ENCODE assay signal across 8 mouse cellular contexts in the genomic region with DNA sequence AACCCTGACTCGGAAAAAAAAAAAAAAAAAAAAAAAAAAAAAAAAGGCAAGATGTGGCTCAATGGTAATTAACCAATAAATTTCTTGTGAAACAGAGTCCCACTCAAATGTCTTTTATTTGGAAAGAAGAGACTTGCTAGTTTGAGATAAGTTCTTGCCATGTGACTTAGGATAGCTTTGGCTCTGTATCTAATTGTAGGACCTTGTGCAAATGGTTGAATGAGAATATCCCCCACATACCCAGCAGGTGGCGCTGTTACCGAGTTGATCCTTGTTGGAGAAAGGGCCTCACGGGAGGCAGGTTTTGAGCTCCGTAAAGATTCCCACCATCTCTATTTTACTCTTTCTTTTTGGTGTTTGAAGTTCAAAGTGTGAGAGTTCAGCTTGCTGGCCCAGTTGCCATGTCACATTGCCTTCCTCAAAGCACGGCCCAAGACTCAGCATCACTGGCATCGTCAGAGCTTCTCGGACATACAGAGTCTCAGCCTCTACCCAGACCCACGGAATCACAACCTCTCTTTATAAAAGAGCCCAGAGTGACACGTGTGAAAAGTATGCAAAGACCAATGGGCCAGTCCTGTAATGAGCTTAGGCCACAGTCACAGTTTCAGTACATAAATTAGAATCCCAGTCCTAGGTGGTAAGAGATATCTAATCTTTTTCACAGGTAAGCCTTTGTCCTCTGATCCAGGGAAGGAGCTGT. TPM values are rescaled to one million over a fixed set of nuclear protein-coding genes. Genes with fewer than 3 reads are reported as not detected.
A peak's percentile ranks its signal among the peaks of the same experiment; 100 is the strongest.
DNase-seq lines count a peak whose midpoint lies in the region; ATAC-seq lines count a peak whose summit lies in the region.

No protein-coding gene starts in this region.

- DNase-seq in ES-CJ7 (ENCODE audit: low read depth, low spot score): peak; percentile 92
- peak; percentile 73 for DNase-seq in cerebellum, adult 11 months
- peak; percentile 87 for DNase-seq in forebrain, embryonic 14.5 days (ENCODE audit: low spot score)
- peak; percentile 87 to 93 for DNase-seq in heart, postnatal 10 days
- DNase-seq in kidney, postnatal 36 days: peak; percentile 82 to 91
- peak; percentile 83 for DNase-seq in neural tube, embryonic 11.5 days (ENCODE audit: low spot score)
- DNase-seq in telencephalon, adult 2 months (ENCODE audit: low read depth, low spot score): peak; percentile 50

- H3K27me3 ChIP-seq in forebrain, embryonic 14.5 days (replicated peaks; ENCODE audit: control insufficient read depth, insufficient read depth, low read length): peaks cover 13% of the 10 kb centered on the region; the same call in 1 of the 2 replicates
- peaks cover 43% of the 10 kb centered on the region for H3K27me3 ChIP-seq in liver, embryonic 15.5 days
- H3K27me3 ChIP-seq in neural tube, embryonic 11.5 days (ENCODE audit: control insufficient read depth, insufficient read depth, low read length): peaks cover 5% of the 10 kb centered on the region; the same call in 1 of the 2 replicates

- no peak overlapping the region for H3K4me3 ChIP-seq in forebrain, embryonic 14.5 days (ENCODE audit: low read depth, low read length)
- no peak overlapping the region for H3K4me3 ChIP-seq in liver, embryonic 15.5 days (replicated peaks)
- H3K4me3 ChIP-seq in neural tube, embryonic 11.5 days (ENCODE audit: low read depth, low read length): no peak overlapping the region

- H3K4me1 ChIP-seq in forebrain, embryonic 14.5 days (ENCODE audit: control insufficient read depth, insufficient read depth, low read length): no peaks in the 10 kb centered on the region
- H3K4me1 ChIP-seq in liver, embryonic 15.5 days (replicated peaks): peaks cover 7% of the 10 kb centered on the region
- H3K4me1 ChIP-seq in neural tube, embryonic 11.5 days (ENCODE audit: control insufficient read depth, insufficient read depth, low read length): no peaks in the 10 kb centered on the region

- H3K4me2 ChIP-seq in forebrain, embryonic 14.5 days (ENCODE audit: low read length): peak overlapping the region; percentile 25; the same call in 1 of the 2 replicates
- H3K4me2 ChIP-seq in liver, embryonic 15.5 days: peak overlapping the region; percentile 53
- 0 out of 2 replicates have a peak overlapping the region, but pooled peaks have one; percentile 25 for H3K4me2 ChIP-seq in neural tube, embryonic 11.5 days (ENCODE audit: low read depth)

- H3K9ac ChIP-seq in forebrain, embryonic 14.5 days (ENCODE audit: low read length): no peak overlapping the region
- no peak overlapping the region for H3K9ac ChIP-seq in liver, embryonic 15.5 days
- no peak overlapping the region for H3K9ac ChIP-seq in neural tube, embryonic 11.5 days (ENCODE audit: low read length)

- H3K27ac ChIP-seq in forebrain, embryonic 14.5 days (ENCODE audit: low read depth, low read length): no peak overlapping the region
- H3K27ac ChIP-seq in liver, embryonic 15.5 days (replicated peaks): no peak overlapping the region
- H3K27ac ChIP-seq in neural tube, embryonic 11.5 days (ENCODE audit: low read depth, low read length): no peak overlapping the region

- intact Hi-C loops in heart, postnatal 10 days (cut with DNase I): loop anchor here (1.0 kb wide), 2 partner anchors 91 to 95 kb away; no protein-coding TSS in a partner anchor

- peak; percentile 70 for ATAC-seq in forebrain, embryonic 14.5 days
- no peak for ATAC-seq in liver, embryonic 15.5 days (ENCODE audit: insufficient read depth)
- ATAC-seq in neural tube, embryonic 11.5 days (ENCODE audit: insufficient read depth, low FRiP score, low TSS enrichment): peak; percentile 41; the same call in 1 of the 2 replicates

- H3K36me3 ChIP-seq in forebrain, embryonic 14.5 days (ENCODE audit: control insufficient read depth, insufficient read depth, low read length): no peaks in the 10 kb centered on the region
- H3K36me3 ChIP-seq in liver, embryonic 15.5 days (replicated peaks): no peaks in the 10 kb centered on the region
- H3K36me3 ChIP-seq in neural tube, embryonic 11.5 days (ENCODE audit: control insufficient read depth, insufficient read depth, low read length): no peaks in the 10 kb centered on the region

- WGBS in forebrain, embryonic 14.5 days: 34% methylated on average over 10 of the region's 10 CpGs
- WGBS in liver, embryonic 15.5 days (ENCODE audit: insufficient replicate concordance): 31% methylated on average over 10 of the region's 10 CpGs
- 37% methylated on average over 10 of the region's 10 CpGs for WGBS in neural tube, embryonic 11.5 days

- no peaks in the 10 kb centered on the region for H3K9me3 ChIP-seq in forebrain, embryonic 14.5 days (replicated peaks; ENCODE audit: control insufficient read depth, low read length)
- no peaks in the 10 kb centered on the region for H3K9me3 ChIP-seq in liver, embryonic 15.5 days (replicated peaks)
- H3K9me3 ChIP-seq in neural tube, embryonic 11.5 days (ENCODE audit: control insufficient read depth, low read length): no peaks in the 10 kb centered on the region

RNA-seq across cellular contexts. Expression of gene Fcrlb, which starts 11.1 kb away (rescaled TPM):
- polyA plus RNA-seq in forebrain, embryonic 14.5 days (2014; fragmentation: Nextera tagmentation; extraction: Ambion mirVana): not detected in 2 replicates
- not detected for total RNA-seq in heart, postnatal 10 days (2021)
- 0.07 TPM in 1 of 2 replicates, not detected in the other for polyA plus RNA-seq in liver, embryonic 15.5 days (2015; fragmentation: Nextera tagmentation; extraction: Ambion mirVana)
- polyA plus RNA-seq in neural tube, embryonic 11.5 days (2014; fragmentation: Nextera tagmentation; extraction: Ambion mirVana): 0.29 TPM in 1 of 2 replicates, not detected in the other

RNA-seq across cellular contexts. Expression of gene Dusp12, which starts 16.3 kb away (rescaled TPM):
- polyA plus RNA-seq in forebrain, embryonic 14.5 days (2014; fragmentation: Nextera tagmentation; extraction: Ambion mirVana): 36.8 and 39.7 TPM in 2 replicates
- total RNA-seq in heart, postnatal 10 days (2021): 10 to 100 TPM in 1 of 2 experiments, 1 to 10 TPM in 1; 8.7 to 13.1 TPM
- 19.7 and 20.5 TPM in 2 replicates for polyA plus RNA-seq in liver, embryonic 15.5 days (2015; fragmentation: Nextera tagmentation; extraction: Ambion mirVana)
- 32.9 and 37.4 TPM in 2 replicates for polyA plus RNA-seq in neural tube, embryonic 11.5 days (2014; fragmentation: Nextera tagmentation; extraction: Ambion mirVana)

RNA-seq across cellular contexts. Expression of gene Gm26620, which starts 16.8 kb away (rescaled TPM):
- 0.29 and 0.64 TPM in 2 replicates for polyA plus RNA-seq in forebrain, embryonic 14.5 days (2014; fragmentation: Nextera tagmentation; extraction: Ambion mirVana)
- under 1 TPM; 0.55 to 0.67 TPM for total RNA-seq in heart, postnatal 10 days (2021)
- polyA plus RNA-seq in liver, embryonic 15.5 days (2015; fragmentation: Nextera tagmentation; extraction: Ambion mirVana): 0.30 TPM in 1 of 2 replicates, not detected in the other
- polyA plus RNA-seq in neural tube, embryonic 11.5 days (2014; fragmentation: Nextera tagmentation; extraction: Ambion mirVana): 0.56 TPM in 1 of 2 replicates, not detected in the other

RNA-seq across cellular contexts. Expression of gene Fcrla, which starts 25.7 kb away (rescaled TPM):
- polyA plus RNA-seq in forebrain, embryonic 14.5 days (2014; fragmentation: Nextera tagmentation; extraction: Ambion mirVana): not detected in 2 replicates
- total RNA-seq in heart, postnatal 10 days (2021): 1 to 10 TPM in 1 of 2 experiments, under 1 TPM in 1; 0.57 to 1.6 TPM
- polyA plus RNA-seq in liver, embryonic 15.5 days (2015; fragmentation: Nextera tagmentation; extraction: Ambion mirVana): 0.46 and 0.48 TPM in 2 replicates
- polyA plus RNA-seq in neural tube, embryonic 11.5 days (2014; fragmentation: Nextera tagmentation; extraction: Ambion mirVana): not detected in 2 replicates

RNA-seq across cellular contexts. Expression of gene Atf6, which starts 34.1 kb away (rescaled TPM):
- polyA plus RNA-seq in forebrain, embryonic 14.5 days (2014; fragmentation: Nextera tagmentation; extraction: Ambion mirVana): 7.5 and 8.9 TPM in 2 replicates
- total RNA-seq in heart, postnatal 10 days (2021): 10 to 100 TPM; 52.5 to 54.4 TPM
- 6.4 TPM in 2 replicates for polyA plus RNA-seq in liver, embryonic 15.5 days (2015; fragmentation: Nextera tagmentation; extraction: Ambion mirVana)
- polyA plus RNA-seq in neural tube, embryonic 11.5 days (2014; fragmentation: Nextera tagmentation; extraction: Ambion mirVana): 10.7 and 11.9 TPM in 2 replicates
